Mouse (Mus musculus): ENCODE data around the gene Cenpv.

Cenpv gene

GRCm38 (mm10) chr11:62507683-62508082 lies 31.4 kb downstream of the Cenpv start:
- DNase-seq (ENCODE audit: low spot score), result no peak

GRCm38 (mm10) chr11:62500529-62500928 lies 38.5 kb downstream of the Cenpv start:
- DNase-seq (ENCODE audit: low spot score), result no peak

GRCm38 (mm10) chr11:62498802-62499201 lies 40.3 kb downstream of the Cenpv start:
- no peak for DNase-seq (ENCODE audit: low spot score)

GRCm38 (mm10) chr11:62497181-62497580 lies 41.9 kb downstream of the Cenpv start:
- DNase-seq (ENCODE audit: low spot score), result no peak

- DNase-seq (ENCODE audit: low spot score), result no peak
These were observed 42.8 kb downstream of the Cenpv start for GRCm38 (mm10) chr11:62496151-62496715.

- DNase-seq (ENCODE audit: low spot score), result no peak
These were observed 43.7 kb downstream of the Cenpv start for GRCm38 (mm10) chr11:62495276-62495801.

GRCm38 (mm10) chr11:62494754-62495275 lies 44.2 kb downstream of the Cenpv start:
- DNase-seq (ENCODE audit: low spot score), result no peak

- no peak for DNase-seq (ENCODE audit: low spot score)
These were observed 45.4 kb downstream of the Cenpv start for GRCm38 (mm10) chr11:62493701-62494100.

GRCm38 (mm10) chr11:62487540-62488350 lies 51.3 kb downstream of the Cenpv start:
- DNase-seq (ENCODE audit: low spot score), result no peak

GRCm38 (mm10) chr11:62486949-62487348 lies 52.1 kb downstream of the Cenpv start:
- DNase-seq (ENCODE audit: low spot score), result no peak

- DNase-seq (ENCODE audit: low spot score), result no peak
These were observed 59.5 kb downstream of the Cenpv start for GRCm38 (mm10) chr11:62479581-62479980.

- no peak for DNase-seq (ENCODE audit: low spot score)
These were observed 60.1 kb downstream of the Cenpv start for GRCm38 (mm10) chr11:62478931-62479330.

GRCm38 (mm10) chr11:62476156-62476555 lies 62.9 kb downstream of the Cenpv start:
- DNase-seq (ENCODE audit: low spot score), result no peak
